Mouse (Mus musculus) heart, adult 2 months (tissue): ENCODE data around the gene Aicda. TPM values are rescaled to one million over a fixed set of nuclear protein-coding genes. Genes with fewer than 3 reads are reported as not detected.

Source experiments
- DNase-seq, 2 experiments: peaks; one replicate each; pipeline ENCODE4 v3.0.0; 2021
- H3K27ac ChIP-seq: fragments of 200-600 bp; 2 replicates; pipeline ENCODE4 v1.8.1; 2022
- H3K27me3 ChIP-seq: fragments of 200-500 bp; 2 replicates; pipeline ENCODE4 v1.6.1; 2012; ENCODE audit warnings: mild to moderate bottlenecking, low read length, inconsistent platforms, mixed read lengths; ENCODE audit not compliant: control insufficient read depth, insufficient read depth
- H3K36me3 ChIP-seq: fragments of 200-500 bp; 2 replicates; pipeline ENCODE4 v1.6.1; 2012; ENCODE audit warnings: low read length, inconsistent platforms; ENCODE audit not compliant: control insufficient read depth, insufficient read depth
- H3K4me1 ChIP-seq: fragments of 200-500 bp; 2 replicates; pipeline ENCODE4 v1.6.1; 2011; ENCODE audit warnings: low read length; ENCODE audit not compliant: control insufficient read depth, insufficient read depth
- H3K4me3 ChIP-seq: fragments of 200-600 bp; 2 replicates; pipeline ENCODE4 v1.8.1; 2022
- H3K79me2 ChIP-seq: fragments of 200-500 bp; replicated peaks from 2 replicates; pipeline ENCODE4 v1.6.1; 2012; ENCODE audit warnings: mild to moderate bottlenecking, inconsistent platforms, low read length, moderate library complexity, mixed read lengths; ENCODE audit not compliant: control insufficient read depth, insufficient read depth
- H3K9ac ChIP-seq: fragments of 200-500 bp; 2 replicates; pipeline ENCODE4 v1.6.1; 2012; ENCODE audit warnings: low read depth, mild to moderate bottlenecking, control low read depth, inconsistent platforms, low read length, mixed read lengths
- CTCF ChIP-seq: fragments of 200-600 bp; IDR thresholded peaks from 2 replicates; pipeline ENCODE4 v1.8.1; 2022; ENCODE audit warnings: antibody characterized with exemption, mild to moderate bottlenecking, moderate library complexity
- EP300 ChIP-seq: fragments of 200-500 bp; IDR thresholded peaks from 2 replicates; pipeline ENCODE4 v1.6.1; 2011; ENCODE audit warnings: low read depth, low read length, control low read depth; ENCODE audit not compliant: insufficient read depth
- POLR2A ChIP-seq: fragments of 200-500 bp; IDR thresholded peaks from 2 replicates; pipeline ENCODE4 v1.6.1; 2011; ENCODE audit warnings: mild to moderate bottlenecking, low read depth, low read length, control low read depth; ENCODE audit not compliant: insufficient read depth
- WGBS: fragments of 180-500 bp; shearing (Covaris S2); methylation state at CpG from one replicate; pipeline ENCODE4 v1.1.7; 2018; 5-methylcytosine and 5-hydroxymethylcytosine counted together
- intact Hi-C: fragments of 180-260 bp; cut with DNase I; formaldehyde crosslinking; loops from one replicate; pipeline ENCODE4 v1.15.1; 2025
- polyA plus RNA-seq: library from polyadenylated mRNA; depleted of rRNA; stranded (reverse); fragments of >200 nt; gene quantifications from 2 replicates; pipeline ENCODE4 v1.2.3, GENCODE M21; 2012
- total RNA-seq, 2 experiments: library from RNA; stranded (reverse); gene quantifications; 2 replicates each; pipeline ENCODE4 v1.2.3; 2021

Aicda gene
- total and polyA plus RNA-seq, 3 experiments: not detected

DNA sequence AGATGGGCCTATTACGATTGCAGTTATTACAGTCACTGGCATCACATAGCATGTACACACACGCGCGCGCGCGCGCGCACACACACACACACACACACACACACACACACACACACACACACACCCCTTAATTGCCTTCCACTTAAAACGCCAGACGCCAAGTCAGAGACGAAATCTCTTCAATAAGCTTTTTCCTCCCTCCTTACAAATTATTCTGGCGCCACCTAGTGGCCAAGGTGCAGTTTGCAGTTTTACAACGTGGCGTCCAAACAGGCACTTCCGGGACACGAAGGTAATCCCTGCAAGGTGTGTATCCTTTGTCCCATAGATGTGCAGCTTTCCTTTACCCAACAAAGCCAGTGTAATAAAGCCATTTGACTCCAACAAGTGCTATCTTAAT lies 6.8 kb downstream of the Aicda start:
- Histone ChIP-seq H3K9ac (no peak overlapping the region), H3K36me3 (no peaks in the 10 kb centered on the region), H3K27me3 (no peaks in the 10 kb centered on the region), H3K79me2 (no peaks in the 10 kb centered on the region), H3K27ac (no peak overlapping the region), H3K4me1 (0 out of 2 replicates have a peak, but pooled peaks cover 1% of the 10 kb centered on the region), H3K4me3 (no peak overlapping the region)
- WGBS: 6% methylated on average over 17 of the region's 17 CpGs
- DNase-seq: peak; percentile 62 to 78
- intact Hi-C loops: loop anchor here (2.0 to 5.0 kb wide), 2 partner anchors 64 to 223 kb away; no protein-coding TSS in a partner anchor
- TF ChIP-seq EP300 (no peak), CTCF (peak; percentile 79)

DNA sequence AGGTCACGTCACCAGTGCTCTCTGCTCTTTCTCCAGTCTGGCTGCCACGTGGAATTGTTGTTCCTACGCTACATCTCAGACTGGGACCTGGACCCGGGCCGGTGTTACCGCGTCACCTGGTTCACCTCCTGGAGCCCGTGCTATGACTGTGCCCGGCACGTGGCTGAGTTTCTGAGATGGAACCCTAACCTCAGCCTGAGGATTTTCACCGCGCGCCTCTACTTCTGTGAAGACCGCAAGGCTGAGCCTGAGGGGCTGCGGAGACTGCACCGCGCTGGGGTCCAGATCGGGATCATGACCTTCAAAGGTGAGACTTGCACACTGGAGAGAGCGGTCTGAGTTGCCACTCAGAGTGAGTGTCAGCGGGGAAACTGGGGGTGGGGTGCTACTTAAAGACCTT lies 7.4 kb downstream of the Aicda start:
- no peak overlapping the region for H3K9ac ChIP-seq
- intact Hi-C loops: loop anchor here (2.0 to 5.0 kb wide), 2 partner anchors 64 to 224 kb away; no protein-coding TSS in a partner anchor
- no peak overlapping the region for H3K27ac ChIP-seq
- H3K27me3 ChIP-seq: no peaks in the 10 kb centered on the region
- H3K4me1 ChIP-seq: 0 out of 2 replicates have a peak, but pooled peaks cover 1% of the 10 kb centered on the region
- H3K4me3 ChIP-seq: no peak overlapping the region
- no peaks in the 10 kb centered on the region for H3K79me2 ChIP-seq
- TF ChIP-seq CTCF (no peak), POLR2A (no peak), EP300 (no peak)
- no peaks in the 10 kb centered on the region for H3K36me3 ChIP-seq
- no peak for DNase-seq
- 75% methylated on average over 20 of the region's 20 CpGs for WGBS

DNA sequence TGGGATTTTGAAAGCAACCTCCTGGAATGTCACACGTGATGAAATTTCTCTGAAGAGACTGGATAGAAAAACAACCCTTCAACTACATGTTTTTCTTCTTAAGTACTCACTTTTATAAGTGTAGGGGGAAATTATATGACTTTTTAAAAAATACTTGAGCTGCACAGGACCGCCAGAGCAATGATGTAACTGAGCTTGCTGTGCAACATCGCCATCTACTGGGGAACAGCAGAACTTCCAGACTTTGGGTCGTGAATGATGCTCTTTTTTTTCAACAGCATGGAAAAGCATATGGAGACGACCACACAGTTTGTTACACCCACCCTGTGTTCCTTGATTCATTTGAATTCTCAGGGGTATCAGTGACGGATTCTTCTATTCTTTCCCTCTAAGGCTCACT lies 8.9 kb downstream of the Aicda start:
- intact Hi-C loops: loop anchor here (1.0 to 5.0 kb wide), 2 partner anchors 160 to 225 kb away; no protein-coding TSS in a partner anchor
- no peak overlapping the region for H3K4me3 ChIP-seq
- no peak overlapping the region for H3K27ac ChIP-seq
- peak; percentile 97 for TF ChIP-seq CTCF
- TF ChIP-seq EP300: 0 out of 2 replicates have a peak, but pooled peaks have one; percentile 42
- no peak for TF ChIP-seq POLR2A
- no peaks in the 10 kb centered on the region for H3K4me1 ChIP-seq
- H3K36me3 ChIP-seq: no peaks in the 10 kb centered on the region
- H3K27me3 ChIP-seq: no peaks in the 10 kb centered on the region
- WGBS: 2% methylated on average over 6 of the region's 6 CpGs
- H3K79me2 ChIP-seq: no peaks in the 10 kb centered on the region
- DNase-seq: peak; percentile 38 to 58
- H3K9ac ChIP-seq: no peak overlapping the region

DNA sequence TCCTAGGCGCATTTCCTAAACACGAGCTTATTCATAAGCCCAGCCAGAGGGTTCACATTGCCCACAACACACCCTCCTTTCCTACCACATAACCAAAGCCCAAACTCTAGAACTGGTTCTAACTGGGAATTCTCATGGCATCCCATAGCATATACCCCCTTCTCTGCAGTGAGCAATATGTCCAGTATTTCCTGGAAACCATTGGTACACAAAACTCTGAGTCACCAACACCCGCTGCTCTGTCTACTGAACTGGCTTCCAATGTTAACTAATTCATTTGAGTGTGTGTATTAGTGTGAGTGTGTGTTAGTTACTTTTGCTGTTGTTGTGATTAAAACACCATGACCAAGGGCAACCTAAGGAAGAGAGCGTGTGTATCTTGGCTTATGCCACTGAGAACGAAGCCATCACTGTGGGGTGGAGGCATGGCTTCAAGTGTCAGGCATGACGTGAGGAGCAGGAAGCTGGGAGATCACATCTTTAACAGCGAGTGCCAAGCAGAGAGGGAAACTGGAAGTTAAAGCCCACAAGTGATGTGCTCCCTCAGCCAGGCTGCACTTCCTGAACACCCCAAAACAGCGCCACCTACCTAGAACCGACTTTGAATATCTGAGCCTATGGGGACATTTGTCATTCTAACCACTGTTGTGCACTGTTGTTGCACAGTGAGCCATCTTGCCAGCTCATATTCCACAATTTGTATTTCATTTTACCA lies 11.6 kb downstream of the Aicda start:
- intact Hi-C loops: no loop called here
- 75% methylated on average over 9 of the region's 9 CpGs for WGBS
- Histone ChIP-seq H3K27me3 (no peaks in the 10 kb centered on the region), H3K4me3 (no peak overlapping the region), H3K27ac (no peak overlapping the region), H3K79me2 (no peaks in the 10 kb centered on the region), H3K4me1 (no peaks in the 10 kb centered on the region), H3K36me3 (no peaks in the 10 kb centered on the region), H3K9ac (no peak overlapping the region)
- DNase-seq: no peak
- TF ChIP-seq POLR2A (no peak), CTCF (no peak), EP300 (no peak)

DNA sequence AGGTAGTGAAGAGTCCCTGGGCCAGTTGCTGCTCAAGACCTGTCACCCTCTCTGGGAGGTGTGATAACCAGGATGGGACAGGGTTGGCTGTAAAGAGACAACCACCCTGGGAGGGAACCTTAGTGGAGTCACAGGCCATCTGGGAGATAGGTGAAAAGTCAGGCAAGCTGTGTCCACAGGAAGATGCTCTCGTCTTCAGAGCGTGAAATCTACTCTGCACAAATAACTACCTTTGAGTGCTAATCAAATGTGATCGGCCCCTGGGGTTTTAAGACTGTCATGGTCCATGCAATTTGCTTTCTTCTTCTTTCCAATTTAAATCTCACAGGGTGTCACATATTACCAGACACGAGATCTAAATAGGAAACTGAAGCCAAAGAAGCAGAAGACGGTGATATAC lies 15.5 kb downstream of the Aicda start:
- intact Hi-C loops: no loop called here
- WGBS: 59% methylated on average over 5 of the region's 5 CpGs
- no peak for DNase-seq
- Histone ChIP-seq H3K79me2 (no peaks in the 10 kb centered on the region), H3K36me3 (no peaks in the 10 kb centered on the region), H3K27ac (no peak overlapping the region), H3K4me3 (no peak overlapping the region), H3K4me1 (no peaks in the 10 kb centered on the region; the same call in 1 of the 2 replicates), H3K27me3 (0 out of 2 replicates have a peak, but pooled peaks cover 2% of the 10 kb centered on the region), H3K9ac (no peak overlapping the region)
- TF ChIP-seq EP300 (no peak), CTCF (no peak), POLR2A (no peak)

DNA sequence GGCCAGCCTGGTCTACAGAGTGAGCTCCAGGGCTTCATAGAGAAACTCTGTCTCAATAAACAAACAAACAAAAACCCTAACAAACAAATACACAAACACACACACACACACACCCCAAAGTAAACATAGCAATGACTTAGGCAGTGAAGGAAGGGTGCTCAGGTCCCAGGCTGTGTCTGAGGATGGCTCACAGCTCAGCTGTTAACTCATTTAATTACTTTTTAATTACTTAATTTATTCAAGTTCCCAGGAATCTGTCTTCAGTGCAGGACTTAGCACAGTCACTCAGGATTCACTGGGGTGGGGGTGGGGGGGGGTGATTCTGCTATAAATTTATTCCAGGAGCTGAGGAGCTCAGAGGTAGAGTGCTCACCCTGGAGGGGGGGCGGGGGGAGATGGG lies 16.2 kb downstream of the Aicda start:
- 0 out of 2 replicates have a peak, but pooled peaks cover 2% of the 10 kb centered on the region for H3K27me3 ChIP-seq
- no peaks in the 10 kb centered on the region for H3K79me2 ChIP-seq
- no peak for DNase-seq
- no peak overlapping the region for H3K27ac ChIP-seq
- H3K36me3 ChIP-seq: no peaks in the 10 kb centered on the region
- no peaks in the 10 kb centered on the region; the same call in 1 of the 2 replicates for H3K4me1 ChIP-seq
- 69% methylated on average over 1 of the region's 1 CpGs for WGBS
- no peak for TF ChIP-seq POLR2A
- no peak for TF ChIP-seq CTCF
- intact Hi-C loops: no loop called here
- H3K4me3 ChIP-seq: no peak overlapping the region
- no peak overlapping the region for H3K9ac ChIP-seq
